Mouse (Mus musculus): Measurements from ENCODE around the gene Tprgl. TPM values are rescaled to one million over a fixed set of nuclear protein-coding genes. Genes with fewer than 3 reads are reported as not detected.

Gene Tprgl
- total RNA-seq (2021), result 100 to 1,000 TPM; 129 to 134 TPM

DNA sequence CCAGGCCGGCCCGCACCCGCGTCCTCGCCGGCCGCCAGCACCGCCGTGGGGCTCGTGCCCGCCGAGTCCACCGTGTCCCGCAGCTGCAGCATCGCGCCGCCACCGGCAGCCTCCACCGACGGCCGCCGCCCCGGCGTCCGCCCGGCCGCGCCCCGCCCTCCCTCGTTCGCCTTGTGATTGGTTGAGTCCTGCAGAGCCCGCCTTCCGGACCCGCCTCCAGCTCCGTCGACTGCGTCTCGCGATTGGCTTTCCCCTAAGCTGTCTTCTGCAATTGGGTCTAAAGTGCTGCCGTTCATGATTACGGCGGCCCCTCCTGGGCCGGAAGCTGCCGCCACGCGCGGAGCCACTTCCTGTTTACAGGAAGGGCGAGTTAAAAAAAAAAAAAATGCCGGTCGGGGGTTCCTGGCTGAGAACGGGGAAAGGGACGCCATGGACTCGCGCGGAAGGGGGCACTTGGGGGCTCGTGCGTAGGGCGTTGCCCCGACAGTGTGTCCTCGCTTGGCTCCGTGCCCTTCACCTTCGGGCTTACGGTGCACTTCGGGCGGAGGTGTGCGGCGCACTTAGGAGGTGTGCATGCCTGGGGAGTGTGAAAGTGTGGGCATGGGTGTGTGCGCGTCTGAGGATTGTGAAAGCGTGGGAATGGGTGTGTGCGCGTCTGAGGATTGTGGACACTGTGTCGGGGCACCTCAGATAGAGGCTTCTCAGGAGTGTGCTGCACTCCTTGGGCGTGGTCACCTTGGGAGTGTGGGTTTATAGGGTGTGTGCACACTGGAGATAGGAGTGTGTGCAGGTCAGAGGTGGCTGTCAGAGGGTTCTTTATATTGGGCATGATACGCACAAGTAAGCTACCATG is at the start of gene Tprgl:
Gene Tprgl (minus strand): TSS at position 129 of the 853 bp plus-strand sequence.
- intact Hi-C loops (cut with DNase I), result no loop called here
- peak; percentile 98 for DNase-seq

- intact Hi-C loops (cut with DNase I), result no loop called here
- DNase-seq, result no peak
Observed at GRCm38 (mm10) chr4:154209825-154210224, 49.4 kb upstream of the Tprgl start.

- DNase-seq, result peak; percentile 61 to 66
- intact Hi-C loops (cut with DNase I), result no loop called here
Observed at GRCm38 (mm10) chr4:154209054-154209453, 48.6 kb upstream of the Tprgl start.

DNA sequence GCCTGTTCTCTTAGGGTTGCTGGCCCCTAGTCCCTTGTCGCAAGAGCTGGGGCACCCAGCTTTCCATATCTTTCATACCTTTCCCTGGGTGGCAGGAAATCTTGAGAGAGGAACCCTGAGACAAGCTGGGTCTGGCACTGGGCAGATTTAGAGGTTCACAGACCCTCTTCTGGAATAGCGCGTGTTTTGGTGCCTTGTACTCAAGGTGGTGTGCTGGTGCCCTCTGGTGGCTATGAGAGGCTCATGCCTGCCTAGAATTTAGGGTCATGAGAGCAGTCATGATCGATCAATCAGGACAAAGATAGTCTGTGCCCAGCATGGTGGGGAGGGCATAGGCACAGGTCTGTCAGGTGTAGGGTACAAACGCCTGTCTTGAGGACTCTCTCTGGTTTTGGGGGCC is 46.8 kb upstream of the Tprgl start:
- peak; percentile 71 to 80 for DNase-seq
- intact Hi-C loops (cut with DNase I), result loop anchor here (1.0 to 2.0 kb wide), 3 partner anchors 40 to 142 kb away; no protein-coding TSS in a partner anchor

- intact Hi-C loops (cut with DNase I), result loop anchor here (2.0 kb wide), 1 partner anchor 17 kb away; no protein-coding TSS in a partner anchor
- peak; percentile 77 for DNase-seq
Observed at GRCm38 (mm10) chr4:154205392-154205791, 44.9 kb upstream of the Tprgl start.

DNA sequence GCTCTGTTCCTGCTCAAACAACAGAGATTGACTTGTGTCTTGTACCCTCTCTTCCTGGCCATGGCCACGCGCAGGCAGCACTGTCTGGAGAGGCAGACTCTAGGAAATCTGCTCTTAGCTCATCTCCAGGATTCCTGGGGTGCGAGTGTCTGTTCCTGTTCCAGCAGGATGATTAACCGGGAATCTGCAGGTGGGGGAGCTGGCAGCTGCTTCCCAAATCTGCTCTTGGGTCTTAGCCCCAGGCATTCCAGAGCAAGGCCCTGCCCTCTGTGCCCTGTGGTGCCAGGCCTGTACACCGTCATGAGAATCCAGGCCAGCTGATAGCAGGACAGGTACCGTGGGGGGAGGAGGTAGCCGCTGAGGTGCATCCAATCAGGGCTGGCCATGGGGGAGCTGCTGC is 44.1 kb upstream of the Tprgl start:
- DNase-seq, result no peak
- intact Hi-C loops (cut with DNase I), result loop anchor here (2.0 kb wide), 1 partner anchor 16 kb away; no protein-coding TSS in a partner anchor

- DNase-seq, result no peak
- intact Hi-C loops (cut with DNase I), result no loop called here
Observed at GRCm38 (mm10) chr4:154201511-154201910, 41.0 kb upstream of the Tprgl start.

DNA sequence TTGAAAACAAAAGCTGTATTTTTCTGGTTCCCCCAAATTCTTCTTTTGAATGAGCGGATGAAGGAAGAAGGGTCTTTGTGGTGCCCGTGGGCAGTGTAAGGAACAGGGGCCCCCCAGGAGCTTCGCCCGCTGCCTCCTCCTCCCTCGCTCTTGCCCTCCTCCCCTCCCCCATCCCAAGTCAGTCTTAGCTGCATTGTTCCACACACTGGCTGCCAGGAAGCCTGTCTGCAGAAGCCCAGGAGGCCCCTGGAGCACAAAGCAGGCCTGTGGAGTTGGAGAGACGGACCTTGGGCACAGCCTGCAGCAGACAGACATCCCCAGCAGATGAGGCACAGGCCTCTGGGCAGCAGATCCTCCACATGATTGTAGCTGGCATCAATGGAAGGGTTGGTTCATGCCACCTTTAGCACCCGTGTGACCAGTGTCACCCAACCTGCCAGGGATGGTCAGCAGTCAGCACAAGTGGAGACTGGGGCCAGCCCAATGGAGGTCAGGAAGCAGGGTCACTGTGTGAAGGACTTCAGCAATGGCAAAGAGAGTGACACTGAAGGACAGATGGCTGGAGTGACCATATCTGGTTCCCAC is 38.0 kb upstream of the Tprgl start:
- intact Hi-C loops (cut with DNase I), result no loop called here
- no peak for DNase-seq

DNA sequence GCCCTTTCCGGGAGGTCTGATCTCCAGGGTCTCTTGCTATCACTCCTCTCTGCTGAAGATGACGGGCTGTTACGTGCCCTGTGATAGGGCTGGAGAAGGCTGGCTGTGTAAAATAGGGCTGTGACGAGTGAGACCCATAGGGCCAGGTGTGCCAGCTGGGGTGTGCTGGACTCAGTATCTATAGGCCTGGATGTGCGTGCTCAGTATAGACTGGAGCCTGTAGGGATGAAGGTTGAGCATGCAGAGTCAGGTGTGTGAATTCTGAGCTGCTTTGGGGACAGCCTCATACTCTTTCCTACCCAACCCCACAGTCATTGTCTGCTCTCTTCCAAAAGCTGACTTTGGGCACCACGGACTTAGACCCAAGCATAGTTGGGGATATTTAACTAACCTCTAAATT is 37.5 kb upstream of the Tprgl start:
- no peak for DNase-seq

GRCm38 (mm10) chr4:154188948-154189347 is 28.5 kb upstream of the Tprgl start:
- DNase-seq, result peak in 1 of 2 experiments; percentile 28
- intact Hi-C loops (cut with DNase I), result loop anchor here (2.0 kb wide), 1 partner anchor 16 kb away; no protein-coding TSS in a partner anchor

More for the DNA sequence above, 37.5 kb upstream of the Tprgl start:
- intact Hi-C loops (cut with DNase I), result no loop called here

- DNase-seq, result no peak
- intact Hi-C loops (cut with DNase I), result no loop called here
Observed at GRCm38 (mm10) chr4:154186002-154186537, 25.6 kb upstream of the Tprgl start.

- DNase-seq, result no peak
- intact Hi-C loops (cut with DNase I), result no loop called here
Observed at GRCm38 (mm10) chr4:154185001-154185400, 24.5 kb upstream of the Tprgl start.

- intact Hi-C loops (cut with DNase I), result no loop called here
- no peak for DNase-seq
Observed at GRCm38 (mm10) chr4:154183566-154183965, 23.1 kb upstream of the Tprgl start.

GRCm38 (mm10) chr4:154181001-154181400 is 20.5 kb upstream of the Tprgl start:
- intact Hi-C loops (cut with DNase I), result no loop called here

GRCm38 (mm10) chr4:154177257-154177656 is 16.8 kb upstream of the Tprgl start:
- intact Hi-C loops (cut with DNase I), result no loop called here

More at GRCm38 (mm10) chr4:154181001-154181400, 20.5 kb upstream of the Tprgl start:
- no peak for DNase-seq

DNA sequence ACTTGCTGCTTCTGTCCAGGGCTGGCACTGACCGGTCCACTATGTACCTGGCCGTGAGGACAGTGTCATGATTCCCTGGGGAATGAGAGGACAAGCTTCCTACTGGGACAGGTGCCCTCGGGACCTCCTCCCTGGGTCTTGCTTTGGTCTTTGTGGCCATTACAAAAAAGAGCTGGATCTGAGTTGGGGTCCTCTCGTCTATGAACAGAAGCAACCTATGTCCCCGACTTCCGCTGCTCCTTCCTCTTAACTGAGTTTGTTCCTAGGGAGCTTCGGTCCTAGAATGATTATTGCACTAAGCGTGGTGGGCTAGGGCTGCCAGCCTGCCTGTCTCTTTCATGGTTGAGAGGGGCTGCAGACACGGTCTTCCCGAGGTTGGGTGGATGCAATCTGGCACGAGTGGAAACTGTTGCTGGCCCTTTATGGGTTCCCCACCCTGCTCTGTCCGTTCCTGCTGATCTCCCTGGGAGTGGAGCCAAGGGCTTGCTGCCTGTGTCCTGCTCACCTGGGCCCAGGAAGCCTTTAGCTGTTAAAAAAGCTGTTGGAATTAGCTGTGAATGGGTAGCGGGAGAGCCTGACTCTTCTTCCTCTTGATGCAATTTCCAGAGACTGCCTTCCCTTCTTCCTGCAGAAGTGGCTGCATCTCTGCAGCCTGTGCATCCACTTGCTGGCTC is 11.6 kb upstream of the Tprgl start:
- DNase-seq, result no peak
- intact Hi-C loops (cut with DNase I), result no loop called here

More at GRCm38 (mm10) chr4:154177257-154177656, 16.8 kb upstream of the Tprgl start:
- DNase-seq, result peak; percentile 80 to 82

- peak; percentile 41 to 42 for DNase-seq
- intact Hi-C loops (cut with DNase I), result no loop called here
Observed at GRCm38 (mm10) chr4:154171151-154171930, 10.9 kb upstream of the Tprgl start.

GRCm38 (mm10) chr4:154170506-154171150 is 10.2 kb upstream of the Tprgl start, which contains the start of gene Megf6:
Gene Megf6, plus strand, starts transcription at chr4:154170730.
- intact Hi-C loops (cut with DNase I), result no loop called here
- DNase-seq, result peak; percentile 62 to 72

DNA sequence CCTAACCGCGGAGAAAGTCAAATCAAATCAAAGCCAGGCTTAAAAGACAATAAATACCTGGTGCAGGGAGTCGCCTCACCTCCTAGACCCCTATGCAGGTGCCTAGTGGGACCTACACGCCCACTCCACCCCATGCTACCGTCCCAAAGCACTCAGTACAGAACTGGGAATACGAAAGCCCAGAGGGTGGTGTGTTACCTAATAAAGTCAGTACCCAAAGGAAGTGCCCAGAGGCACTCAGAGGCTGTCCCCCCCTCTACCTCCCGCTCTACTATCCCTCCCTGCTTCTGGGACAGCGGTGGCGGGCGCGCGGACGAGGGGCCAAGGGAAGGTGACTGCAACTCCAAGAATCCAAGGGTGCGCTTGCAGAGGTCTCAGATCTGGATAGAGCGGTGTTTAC is 9.6 kb upstream of the Tprgl start:
- intact Hi-C loops (cut with DNase I), result no loop called here
- no peak for DNase-seq

Measured in heart, postnatal 10 days (tissue).